Mouse (Mus musculus): ENCODE measurements around the gene Srsf12.

Srsf12 gene

GRCm38 (mm10) chr4:33208881-33209841 is at the start of gene Srsf12:
Gene Srsf12 (plus strand): TSS chr4:33208991.
- DNase-seq (ENCODE audit: low spot score) = peak; percentile 4

GRCm38 (mm10) chr4:33183477-33183876 is 25.3 kb upstream of the Srsf12 start:
- no peak for DNase-seq (ENCODE audit: low spot score)

- DNase-seq (ENCODE audit: low spot score) = no peak
Observed at GRCm38 (mm10) chr4:33188164-33188563, 20.6 kb upstream of the Srsf12 start.

GRCm38 (mm10) chr4:33188781-33189734 is 19.7 kb upstream of the Srsf12 start:
- DNase-seq (ENCODE audit: low spot score) = peak; percentile 72

- no peak for DNase-seq (ENCODE audit: low spot score)
Observed at GRCm38 (mm10) chr4:33189735-33190036, 19.1 kb upstream of the Srsf12 start, which contains the start of gene Pm20d2. Gene Pm20d2 (minus strand): TSS chr4:33189737.

- DNase-seq (ENCODE audit: low spot score) = no peak
Observed at GRCm38 (mm10) chr4:33198117-33198516, 10.7 kb upstream of the Srsf12 start.

- DNase-seq (ENCODE audit: low spot score) = no peak
Observed at GRCm38 (mm10) chr4:33204682-33205081, 4.1 kb upstream of the Srsf12 start.

GRCm38 (mm10) chr4:33207551-33207950 is 1.2 kb upstream of the Srsf12 start:
- no peak for DNase-seq (ENCODE audit: low spot score)

GRCm38 (mm10) chr4:33221847-33222246 is 13.1 kb downstream of the Srsf12 start:
- no peak for DNase-seq (ENCODE audit: low spot score)

- DNase-seq (ENCODE audit: low spot score) = no peak
Observed at GRCm38 (mm10) chr4:33224003-33224675, 15.3 kb downstream of the Srsf12 start.

- DNase-seq (ENCODE audit: low spot score) = no peak
Observed at GRCm38 (mm10) chr4:33227164-33227563, 18.4 kb downstream of the Srsf12 start.

GRCm38 (mm10) chr4:33229639-33230038 is 20.8 kb downstream of the Srsf12 start:
- no peak for DNase-seq (ENCODE audit: low spot score)

- no peak for DNase-seq (ENCODE audit: low spot score)
Observed at GRCm38 (mm10) chr4:33230881-33231280, 22.1 kb downstream of the Srsf12 start.

GRCm38 (mm10) chr4:33242536-33242935 is 33.7 kb downstream of the Srsf12 start:
- no peak for DNase-seq (ENCODE audit: low spot score)

GRCm38 (mm10) chr4:33243016-33243758 is 34.4 kb downstream of the Srsf12 start:
- no peak for DNase-seq (ENCODE audit: low spot score)

- no peak for DNase-seq (ENCODE audit: low spot score)
Observed at GRCm38 (mm10) chr4:33243921-33244320, 35.1 kb downstream of the Srsf12 start.

- DNase-seq (ENCODE audit: low spot score) = no peak
Observed at GRCm38 (mm10) chr4:33245853-33246395, 37.1 kb downstream of the Srsf12 start.

GRCm38 (mm10) chr4:33247479-33248053 is 38.8 kb downstream of the Srsf12 start:
- peak; percentile 97 for DNase-seq (ENCODE audit: low spot score)

GRCm38 (mm10) chr4:33248062-33248889 is 39.5 kb downstream of the Srsf12 start:
- DNase-seq (ENCODE audit: low spot score) = peak; percentile 96

- DNase-seq (ENCODE audit: low spot score) = no peak
Observed at GRCm38 (mm10) chr4:33248915-33249314, 40.1 kb downstream of the Srsf12 start.

Measured in ovary, postnatal 10 days (tissue).